Mouse (Mus musculus) limb, embryonic 13.5 days (tissue): ENCODE data around the gene Nptn. TPM values are rescaled to one million over a fixed set of nuclear protein-coding genes. Genes with fewer than 3 reads are reported as not detected.

Experiments used
- ATAC-seq: fragments of 200-750 bp; cut with Nextera tagmentation; 2 replicates; pipeline ENCODE4 v1.8.0; 2017; ENCODE audit warnings: low read depth, moderate number of reproducible peaks, moderate TSS enrichment; ENCODE audit not compliant: low FRiP score
- H3K27ac ChIP-seq: fragments of 300-500 bp; sonication (generic); 2 replicates; pipeline ENCODE4 v1.5.1; 2015; ENCODE audit warnings: inconsistent platforms, mild to moderate bottlenecking, moderate library complexity
- H3K27me3 ChIP-seq: fragments of 300-500 bp; sonication (generic); 2 replicates; pipeline ENCODE4 v1.6.1; 2015; ENCODE audit warnings: mild to moderate bottlenecking, inconsistent platforms
- H3K36me3 ChIP-seq: fragments of 300-500 bp; sonication (generic); 2 replicates; pipeline ENCODE4 v1.6.1; 2015; ENCODE audit warnings: inconsistent platforms, mild to moderate bottlenecking, moderate library complexity
- H3K4me1 ChIP-seq: fragments of 300-500 bp; sonication (generic); 2 replicates; pipeline ENCODE4 v1.6.1; 2015; ENCODE audit warnings: inconsistent platforms
- H3K4me2 ChIP-seq: fragments of 300-500 bp; sonication (generic); replicated peaks from 2 replicates; pipeline ENCODE4 v1.6.1; 2015; ENCODE audit warnings: inconsistent platforms, mild to moderate bottlenecking, moderate library complexity
- H3K4me3 ChIP-seq: fragments of 300-500 bp; sonication (generic); 2 replicates; pipeline ENCODE4 v1.5.1; 2015; ENCODE audit warnings: moderate library complexity, mild to moderate bottlenecking, inconsistent platforms
- H3K9ac ChIP-seq: fragments of 300-500 bp; sonication (generic); 2 replicates; pipeline ENCODE4 v1.6.1; 2015; ENCODE audit warnings: mild to moderate bottlenecking, inconsistent platforms
- H3K9me3 ChIP-seq: fragments of 300-500 bp; sonication (generic); 2 replicates; pipeline ENCODE4 v1.6.1; 2016; ENCODE audit warnings: inconsistent platforms
- WGBS: fragments of 180-500 bp; shearing (Covaris S2); methylation state at CpG from one replicate; pipeline ENCODE4 v1.1.7; 2015; 5-methylcytosine and 5-hydroxymethylcytosine counted together
- polyA plus RNA-seq: library from polyadenylated mRNA; unstranded; fragments of >200 nt; fragmentation: Nextera tagmentation; extraction: Ambion mirVana; gene quantifications from 2 replicates; pipeline ENCODE4 v1.2.1, GENCODE M21; 2015

The Nptn gene
- polyA plus RNA-seq, 1 experiment from 2014 or later, result 101 TPM

DNA sequence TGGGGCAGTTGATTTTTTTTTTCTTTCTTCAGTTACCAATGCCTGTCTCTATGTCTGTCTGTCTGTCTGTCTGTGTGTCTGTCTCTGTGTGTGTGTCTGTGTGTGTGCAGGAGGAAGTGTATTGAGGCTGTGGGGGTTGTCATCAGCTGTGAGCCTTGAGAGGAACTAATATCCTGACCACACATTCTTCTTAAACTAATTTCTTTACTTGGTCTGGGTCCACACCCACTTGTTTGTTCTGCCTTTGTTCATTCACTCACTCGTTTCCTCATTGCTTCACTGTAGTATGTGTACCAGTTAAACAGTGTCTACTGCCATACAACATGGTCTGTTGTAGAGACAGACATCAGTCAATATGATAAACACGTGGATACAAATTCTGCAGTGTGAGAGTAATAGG is 45.2 kb downstream of the Nptn start:
- Histone ChIP-seq H3K27ac (no peak overlapping the region), H3K9me3 (no peaks in the 10 kb centered on the region), H3K4me2 (no peak overlapping the region), H3K9ac (no peak overlapping the region), H3K36me3 (peaks cover 14% of the 10 kb centered on the region), H3K4me1 (peaks cover 7% of the 10 kb centered on the region; the same call in 1 of the 2 replicates), H3K4me3 (no peak overlapping the region), H3K27me3 (no peaks in the 10 kb centered on the region)
- ATAC-seq, result no peak
- WGBS, result 82% methylated on average over 2 of the region's 2 CpGs

DNA sequence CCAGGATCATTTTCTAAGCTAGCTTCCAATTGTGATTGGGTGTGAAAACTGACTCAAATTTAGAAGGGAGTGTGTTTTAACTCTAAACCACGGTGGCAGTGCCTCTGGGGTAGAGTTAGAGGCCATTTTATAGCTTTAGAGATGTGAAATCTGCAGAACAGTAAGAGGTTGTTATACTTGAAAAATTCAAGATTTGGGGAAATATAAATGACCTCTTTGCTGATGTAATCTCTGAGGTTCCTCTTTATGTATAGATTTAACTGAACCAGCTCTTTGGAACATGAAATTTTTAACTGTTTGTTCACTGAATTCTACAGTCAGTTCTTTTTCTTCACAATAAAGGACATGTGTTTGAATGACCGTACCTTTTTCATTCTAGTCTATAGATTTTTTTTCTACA is 48.4 kb downstream of the Nptn start:
- 49% methylated on average over 2 of the region's 2 CpGs for WGBS

DNA sequence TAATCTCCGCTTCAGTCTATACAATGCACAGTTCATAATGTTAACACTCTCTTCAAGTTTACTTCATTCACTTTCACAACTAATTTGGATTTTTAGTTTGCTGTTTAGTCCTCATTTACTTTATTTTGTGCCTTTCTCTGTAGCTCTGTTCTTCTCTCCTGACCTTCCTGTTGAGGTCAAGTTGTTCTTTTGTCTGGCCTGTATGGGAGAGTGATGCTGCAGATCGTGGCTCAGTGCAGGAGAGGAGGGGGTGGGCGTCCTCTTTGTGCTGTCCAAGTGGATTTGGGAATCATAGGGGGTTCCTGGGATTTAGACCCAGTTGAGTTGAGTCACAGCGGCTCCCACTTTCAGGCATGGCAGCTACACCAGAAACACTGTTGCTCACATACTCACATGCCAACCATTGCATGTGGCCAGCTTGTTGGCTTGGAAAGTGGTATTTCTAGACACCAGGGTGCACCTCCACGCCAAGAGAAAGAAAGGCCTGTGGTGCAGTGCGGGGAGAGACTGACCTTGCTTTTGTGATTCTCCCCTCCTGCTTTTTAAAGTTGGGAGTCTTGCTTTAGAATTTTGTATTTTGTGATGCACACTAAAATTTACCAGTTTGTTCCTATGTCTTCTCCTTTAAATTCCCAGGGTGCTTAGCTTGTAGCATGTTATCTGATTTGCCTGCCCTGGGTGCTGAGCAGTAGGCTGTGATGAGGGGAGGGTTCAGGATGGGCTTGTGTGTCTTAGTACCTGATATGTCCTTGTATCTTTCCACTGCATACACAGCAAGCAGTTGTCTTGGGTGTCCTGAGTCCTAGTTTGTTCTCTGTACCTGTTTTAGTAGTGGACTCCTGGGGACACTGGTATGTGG is 66.6 kb downstream of the Nptn start:
- H3K9ac ChIP-seq, result no peak overlapping the region
- no peak overlapping the region for H3K4me2 ChIP-seq
- 0 out of 2 replicates have a peak, but pooled peaks cover 5% of the 10 kb centered on the region for H3K4me1 ChIP-seq
- H3K9me3 ChIP-seq, result no peaks in the 10 kb centered on the region
- no peak overlapping the region for H3K27ac ChIP-seq
- no peak overlapping the region for H3K4me3 ChIP-seq
- no peak for ATAC-seq
- 80% methylated on average over 6 of the region's 6 CpGs for WGBS
- H3K36me3 ChIP-seq, result peaks cover 19% of the 10 kb centered on the region
- no peaks in the 10 kb centered on the region for H3K27me3 ChIP-seq

More for the DNA sequence above, 48.4 kb downstream of the Nptn start:
- no peak overlapping the region for H3K27ac ChIP-seq
- no peak overlapping the region for H3K4me2 ChIP-seq
- H3K4me1 ChIP-seq, result peaks cover 7% of the 10 kb centered on the region; the same call in 1 of the 2 replicates
- no peak overlapping the region for H3K4me3 ChIP-seq
- no peak overlapping the region for H3K9ac ChIP-seq
- H3K9me3 ChIP-seq, result no peaks in the 10 kb centered on the region
- peaks cover 27% of the 10 kb centered on the region for H3K36me3 ChIP-seq
- H3K27me3 ChIP-seq, result no peaks in the 10 kb centered on the region
- ATAC-seq, result no peak

DNA sequence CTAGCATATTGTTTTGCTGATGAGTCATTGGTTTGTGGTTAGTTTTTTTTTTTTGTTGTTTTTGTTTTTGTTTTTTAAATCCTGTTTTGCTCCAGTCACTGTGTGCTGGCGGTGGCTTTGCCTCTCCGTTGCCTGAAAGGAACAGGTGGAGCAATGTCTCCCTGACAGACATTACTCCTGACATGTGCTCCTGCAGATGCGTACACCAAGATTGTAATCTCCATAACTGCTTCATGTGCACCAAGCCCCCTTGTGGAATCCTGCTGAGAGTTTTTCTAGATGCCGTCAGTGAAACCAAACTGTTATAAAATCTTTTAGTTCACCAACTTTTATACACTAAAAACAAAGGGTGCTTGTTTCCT is 67.2 kb downstream of the Nptn start:
- 0 out of 2 replicates have a peak, but pooled peaks cover 5% of the 10 kb centered on the region for H3K4me1 ChIP-seq
- peaks cover 14% of the 10 kb centered on the region for H3K36me3 ChIP-seq
- H3K27ac ChIP-seq, result no peak overlapping the region
- ATAC-seq, result no peak
- 66% methylated on average over 4 of the region's 4 CpGs for WGBS
- no peaks in the 10 kb centered on the region for H3K9me3 ChIP-seq
- H3K4me2 ChIP-seq, result no peak overlapping the region
- H3K27me3 ChIP-seq, result no peaks in the 10 kb centered on the region
- H3K4me3 ChIP-seq, result no peak overlapping the region
- no peak overlapping the region for H3K9ac ChIP-seq

DNA sequence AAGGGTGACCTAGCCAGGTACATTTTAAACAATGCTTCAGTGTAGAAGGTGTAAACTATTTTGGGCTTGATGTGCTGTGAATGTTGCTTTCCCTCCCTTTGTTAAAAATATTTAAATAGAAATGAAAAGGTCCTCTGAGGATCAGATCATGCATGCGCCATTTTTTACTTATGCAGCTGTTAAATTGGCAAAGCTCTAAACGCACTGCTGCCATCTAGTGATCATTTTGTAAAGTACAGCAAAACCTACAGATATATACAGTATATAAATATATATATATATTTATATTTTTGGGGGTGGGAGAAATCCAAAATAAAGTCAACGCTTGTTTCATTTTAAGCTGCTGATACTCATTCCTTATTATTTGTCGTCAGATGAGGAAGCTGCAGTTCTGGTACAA is 70.0 kb downstream of the Nptn start:
- 59% methylated on average over 4 of the region's 4 CpGs for WGBS
- 0 out of 2 replicates have a peak, but pooled peaks cover 5% of the 10 kb centered on the region for H3K4me1 ChIP-seq
- no peak overlapping the region for H3K27ac ChIP-seq
- no peak overlapping the region for H3K9ac ChIP-seq
- H3K9me3 ChIP-seq, result no peaks in the 10 kb centered on the region
- H3K4me2 ChIP-seq, result no peak overlapping the region
- no peak overlapping the region for H3K4me3 ChIP-seq
- no peaks in the 10 kb centered on the region for H3K27me3 ChIP-seq
- no peak for ATAC-seq
- peaks cover 16% of the 10 kb centered on the region for H3K36me3 ChIP-seq

DNA sequence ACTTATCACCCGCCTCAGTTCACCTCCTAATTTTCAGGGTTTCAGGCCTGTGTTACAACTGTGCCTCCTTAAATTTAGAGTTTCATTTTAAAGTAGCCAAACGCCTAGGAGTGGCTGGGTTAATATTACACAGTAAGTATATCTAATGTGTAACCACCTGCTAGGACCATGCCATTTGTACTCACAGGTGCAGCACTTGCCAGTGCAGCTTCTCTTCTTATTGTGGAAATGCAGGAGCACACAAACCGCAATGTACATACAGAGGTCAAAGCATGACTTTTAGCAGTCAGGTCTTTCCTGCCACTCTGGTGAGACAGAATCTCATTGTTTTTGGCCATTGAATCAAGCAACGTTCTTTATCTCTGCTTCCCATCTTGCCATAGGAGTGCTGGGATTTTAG is 72.5 kb downstream of the Nptn start:
- no peak for ATAC-seq
- H3K4me2 ChIP-seq, result no peak overlapping the region
- 77% methylated on average over 4 of the region's 4 CpGs for WGBS
- H3K4me3 ChIP-seq, result no peak overlapping the region
- no peaks in the 10 kb centered on the region for H3K9me3 ChIP-seq
- no peaks in the 10 kb centered on the region for H3K27me3 ChIP-seq
- H3K27ac ChIP-seq, result no peak overlapping the region
- no peak overlapping the region for H3K9ac ChIP-seq
- peaks cover 31% of the 10 kb centered on the region for H3K36me3 ChIP-seq
- H3K4me1 ChIP-seq, result no peaks in the 10 kb centered on the region

DNA sequence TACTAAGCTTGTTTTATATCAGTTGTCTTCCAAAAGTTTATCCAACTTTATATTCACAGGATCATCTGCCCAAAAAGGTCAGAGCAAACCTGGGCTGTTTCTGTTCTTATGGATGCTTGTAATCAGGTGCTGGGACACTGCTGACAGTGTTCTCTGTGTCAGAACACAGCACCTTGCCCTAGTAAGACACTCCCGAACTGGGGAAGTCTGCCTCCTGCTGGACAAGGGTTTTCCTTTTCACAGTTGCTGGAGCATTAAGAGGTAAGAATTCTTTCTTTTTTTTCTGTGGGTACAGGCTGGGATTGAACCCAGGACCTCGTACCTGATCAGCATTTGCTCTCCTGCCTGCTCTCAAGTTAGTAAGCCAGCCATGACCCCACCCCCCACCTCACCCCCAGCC is 74.4 kb downstream of the Nptn start:
- H3K27ac ChIP-seq, result no peak overlapping the region
- 55% methylated on average over 2 of the region's 2 CpGs for WGBS
- H3K9ac ChIP-seq, result no peak overlapping the region
- H3K36me3 ChIP-seq, result peaks cover 33% of the 10 kb centered on the region
- no peaks in the 10 kb centered on the region for H3K4me1 ChIP-seq
- H3K4me2 ChIP-seq, result no peak overlapping the region
- H3K9me3 ChIP-seq, result no peaks in the 10 kb centered on the region
- H3K4me3 ChIP-seq, result no peak overlapping the region
- ATAC-seq, result no peak
- H3K27me3 ChIP-seq, result no peaks in the 10 kb centered on the region

DNA sequence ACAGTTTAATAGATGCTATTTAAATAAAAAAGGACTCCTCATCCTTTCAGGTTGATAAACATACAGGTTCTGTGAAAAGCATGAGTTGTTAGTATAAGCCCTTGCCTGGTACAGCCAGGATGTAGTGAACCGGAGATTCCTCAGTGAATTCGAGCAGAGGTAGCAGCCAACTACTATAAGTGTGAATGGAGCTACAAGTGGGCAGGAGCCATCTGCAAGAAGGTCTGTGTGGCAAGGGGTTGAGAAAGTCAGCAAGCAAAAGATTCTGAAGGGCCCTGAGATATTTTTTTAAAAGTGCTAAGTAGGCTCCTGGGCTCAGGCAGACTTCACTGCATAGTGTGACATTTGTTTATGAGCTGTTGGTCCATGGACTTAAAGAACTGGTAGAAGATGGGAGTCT is 74.8 kb downstream of the Nptn start:
- Histone ChIP-seq H3K27ac (no peak overlapping the region), H3K4me1 (no peaks in the 10 kb centered on the region), H3K4me3 (no peak overlapping the region), H3K9ac (no peak overlapping the region), H3K27me3 (no peaks in the 10 kb centered on the region), H3K9me3 (no peaks in the 10 kb centered on the region), H3K36me3 (peaks cover 32% of the 10 kb centered on the region), H3K4me2 (no peak overlapping the region)
- no peak for ATAC-seq
- WGBS, result 94% methylated on average over 2 of the region's 2 CpGs

DNA sequence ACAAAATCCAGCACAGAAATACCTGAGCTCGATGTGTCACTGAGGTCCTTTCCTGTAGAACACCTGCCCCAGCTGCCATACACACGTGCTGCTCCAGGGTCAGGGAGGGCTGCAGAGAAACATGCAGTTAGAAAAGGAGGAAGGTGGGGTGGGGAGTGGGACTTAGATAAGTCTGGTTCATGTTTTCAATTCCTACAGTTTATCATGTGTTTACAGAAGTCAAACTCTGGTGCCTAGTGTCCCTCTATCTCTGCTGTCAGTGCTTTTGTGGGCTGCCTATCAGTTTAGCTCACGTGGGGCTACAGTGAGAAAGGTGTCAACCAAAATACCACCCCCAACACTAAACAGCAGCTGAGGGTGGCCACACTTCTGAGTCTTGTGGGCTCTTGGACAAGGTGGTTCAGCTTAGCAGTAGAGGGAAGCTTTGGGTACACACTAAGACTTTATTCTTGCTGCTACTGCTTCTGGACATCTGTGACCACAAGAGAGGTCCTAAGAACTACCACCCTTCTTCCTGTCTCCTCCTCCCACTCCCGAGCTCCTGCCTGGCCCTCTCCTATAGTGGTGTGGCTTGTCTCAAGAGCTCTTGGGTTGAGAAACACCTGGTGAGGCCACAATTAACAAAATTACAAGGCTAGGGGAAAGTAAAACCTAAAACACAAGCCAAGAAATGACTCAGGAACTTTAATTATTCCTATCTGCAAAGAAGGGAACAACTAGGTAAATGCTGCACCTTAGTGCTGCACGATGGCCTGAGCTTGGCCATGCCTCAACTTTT is 75.9 kb downstream of the Nptn start:
- WGBS, result 75% methylated on average over 5 of the region's 5 CpGs
- Histone ChIP-seq H3K4me1 (no peaks in the 10 kb centered on the region), H3K36me3 (peaks cover 40% of the 10 kb centered on the region), H3K9ac (no peak overlapping the region), H3K4me3 (no peak overlapping the region), H3K4me2 (no peak overlapping the region), H3K9me3 (no peaks in the 10 kb centered on the region), H3K27ac (no peak overlapping the region), H3K27me3 (no peaks in the 10 kb centered on the region)
- ATAC-seq, result no peak

DNA sequence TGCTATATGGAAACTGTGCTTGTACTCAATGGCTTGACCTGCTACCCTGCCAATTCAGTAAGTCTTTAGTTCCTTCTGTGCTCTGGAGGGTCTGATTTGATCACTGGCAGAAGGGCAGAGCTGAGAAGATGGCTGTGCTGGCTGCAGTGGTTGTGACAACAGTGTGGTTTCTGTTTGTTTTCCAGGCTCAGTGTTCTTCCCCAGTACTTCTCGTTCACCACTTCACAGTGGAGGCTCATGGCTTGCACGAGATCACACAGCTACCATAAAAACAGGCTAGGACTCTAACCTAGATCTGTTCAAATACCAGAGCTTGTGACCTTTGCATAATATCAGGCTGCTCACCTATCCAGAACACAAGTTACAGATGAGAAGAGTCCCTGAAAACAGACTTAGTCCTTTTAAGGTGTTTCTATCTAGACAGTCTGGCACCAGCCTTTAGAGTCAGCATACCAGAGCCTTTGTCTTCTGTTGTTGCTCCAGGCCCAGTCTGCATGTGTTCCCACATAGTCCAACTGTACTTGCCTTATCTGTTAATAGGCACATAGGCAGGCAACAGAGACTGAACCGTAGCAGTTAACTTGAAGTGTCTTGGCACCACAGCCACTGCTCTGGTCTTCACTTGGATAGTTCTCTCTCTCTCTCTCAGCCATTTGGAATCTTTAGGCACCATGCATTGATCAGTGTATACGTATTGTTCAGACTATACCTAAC is 76.7 kb downstream of the Nptn start:
- no peak overlapping the region for H3K27ac ChIP-seq
- no peaks in the 10 kb centered on the region for H3K4me1 ChIP-seq
- no peaks in the 10 kb centered on the region for H3K27me3 ChIP-seq
- H3K36me3 ChIP-seq, result peaks cover 43% of the 10 kb centered on the region
- no peak overlapping the region for H3K4me2 ChIP-seq
- no peak overlapping the region for H3K9ac ChIP-seq
- ATAC-seq, result no peak
- H3K4me3 ChIP-seq, result no peak overlapping the region
- no peaks in the 10 kb centered on the region for H3K9me3 ChIP-seq
- WGBS, result 83% methylated on average over 4 of the region's 4 CpGs

DNA sequence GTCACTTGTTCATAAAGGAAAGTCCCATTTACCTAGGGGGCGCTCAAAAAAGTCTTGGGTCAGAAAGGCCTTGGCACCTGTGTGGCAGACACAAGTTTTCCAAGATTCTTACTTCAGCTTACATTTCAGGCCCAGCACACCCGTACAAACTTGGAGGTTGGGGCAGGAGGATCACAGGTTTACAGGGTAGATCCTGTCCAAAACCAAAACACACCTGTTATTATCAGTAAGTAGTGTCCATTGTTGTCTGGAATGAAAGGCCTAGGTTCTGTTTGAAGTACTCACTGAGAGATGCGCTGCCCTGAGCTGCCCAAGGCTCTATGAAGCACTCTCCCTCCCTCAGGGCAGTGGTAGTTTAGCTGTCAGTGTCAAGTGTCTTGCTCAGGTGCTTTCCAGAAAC is 77.3 kb downstream of the Nptn start:
- Histone ChIP-seq H3K9ac (no peak overlapping the region), H3K4me1 (no peaks in the 10 kb centered on the region), H3K4me2 (no peak overlapping the region), H3K27ac (no peak overlapping the region), H3K9me3 (no peaks in the 10 kb centered on the region), H3K4me3 (no peak overlapping the region), H3K27me3 (no peaks in the 10 kb centered on the region), H3K36me3 (peaks cover 45% of the 10 kb centered on the region)
- no peak for ATAC-seq
- WGBS, result 84% methylated on average over 3 of the region's 3 CpGs

DNA sequence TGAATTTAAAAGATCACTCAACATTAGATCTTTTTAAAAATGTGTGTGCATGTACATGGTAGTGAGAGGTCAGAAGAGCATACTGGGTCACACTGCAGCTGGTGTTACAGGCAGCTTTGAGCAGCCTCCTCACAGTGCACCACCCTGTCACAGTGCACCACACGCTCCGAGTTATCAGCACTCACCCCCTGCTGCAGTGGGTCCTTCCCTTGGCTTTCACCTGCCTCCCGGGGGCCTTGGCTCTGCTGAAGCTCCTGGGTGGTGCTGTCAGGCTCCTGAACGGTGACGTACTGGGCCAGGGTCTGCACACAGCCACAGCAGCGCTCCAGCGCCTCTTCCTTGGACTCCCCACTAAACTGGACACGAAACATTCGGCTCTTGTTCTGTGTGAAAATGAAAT is 77.9 kb downstream of the Nptn start:
- H3K4me3 ChIP-seq, result no peak overlapping the region
- no peak overlapping the region for H3K27ac ChIP-seq

More for the DNA sequence above, 77.9 kb downstream of the Nptn start:
- Histone ChIP-seq H3K9me3 (no peaks in the 10 kb centered on the region), H3K9ac (no peak overlapping the region), H3K27me3 (no peaks in the 10 kb centered on the region), H3K4me2 (no peak overlapping the region), H3K36me3 (peaks cover 45% of the 10 kb centered on the region), H3K4me1 (no peaks in the 10 kb centered on the region)
- 87% methylated on average over 9 of the region's 9 CpGs for WGBS
- no peak for ATAC-seq
